Mouse (Mus musculus) cerebellum, adult 11 months (tissue): ENCODE measurements around the gene Lmnb2.

Experiments
- DNase-seq: peaks from one replicate; pipeline ENCODE4 v3.0.0; 2022

Gene Lmnb2

DNA sequence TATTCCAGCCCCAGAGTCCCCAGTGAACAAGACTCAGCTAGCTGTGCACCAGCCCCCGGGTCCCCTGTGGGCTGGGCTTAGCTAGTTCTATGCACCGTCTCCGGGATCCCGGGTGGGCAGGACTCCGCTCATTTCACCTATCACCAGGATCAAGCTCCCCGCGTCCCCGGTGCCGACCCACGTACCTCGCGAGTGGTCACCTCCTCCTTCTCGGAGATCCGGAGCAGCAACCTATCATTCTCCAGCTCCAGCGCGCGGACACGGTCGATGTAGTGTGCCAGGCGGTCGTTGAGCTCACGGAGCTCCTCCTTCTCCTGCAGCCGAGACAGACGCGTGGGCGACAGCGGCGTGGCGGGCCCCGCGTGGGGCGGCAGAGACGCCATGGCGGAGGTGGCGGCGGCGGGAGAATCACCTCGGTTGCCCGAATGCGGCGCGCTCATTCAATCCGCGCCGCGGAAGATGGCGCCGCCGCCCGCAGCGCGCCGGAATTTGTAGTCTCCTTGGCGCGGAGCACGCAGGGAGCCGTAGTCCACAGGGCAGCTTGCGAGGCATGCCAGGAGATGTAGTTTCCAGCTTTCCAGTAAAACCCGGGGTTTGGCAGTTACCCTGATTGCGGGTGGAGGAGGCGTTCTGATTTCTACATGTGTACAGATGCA, at the start of gene Lmnb2:
Gene Lmnb2 (minus strand): TSS at position 467 of the 656 bp plus-strand sequence.
- peak; percentile 81 for DNase-seq

DNA sequence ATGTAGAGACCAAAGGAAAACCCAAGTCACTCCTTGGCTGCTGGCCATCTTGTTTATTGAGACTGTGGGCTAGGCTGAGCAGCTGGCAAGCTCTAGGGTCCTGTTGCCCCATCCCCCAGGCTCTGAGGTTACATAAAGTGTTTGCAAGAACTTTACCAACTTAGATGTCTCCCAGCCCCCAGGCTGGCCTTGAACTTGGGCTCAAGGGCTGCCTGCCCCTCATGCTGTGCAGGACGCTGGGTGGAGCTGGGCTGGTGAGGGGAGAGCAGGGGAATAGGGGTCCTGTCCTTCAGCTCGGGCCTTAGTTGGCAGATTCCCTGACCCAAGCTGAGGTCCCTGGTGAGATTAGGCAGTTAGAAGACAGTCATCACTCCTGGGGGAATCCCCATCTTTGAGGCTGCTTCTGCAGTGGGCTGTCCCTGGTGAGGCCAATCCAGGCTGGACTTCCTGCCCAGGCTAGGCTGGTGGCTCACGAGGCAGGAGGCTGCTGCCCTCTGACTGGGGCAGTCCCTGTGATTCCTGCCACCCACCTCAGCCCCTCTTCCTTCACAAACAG, 49.1 kb upstream of the Lmnb2 start:
- DNase-seq = no peak

DNA sequence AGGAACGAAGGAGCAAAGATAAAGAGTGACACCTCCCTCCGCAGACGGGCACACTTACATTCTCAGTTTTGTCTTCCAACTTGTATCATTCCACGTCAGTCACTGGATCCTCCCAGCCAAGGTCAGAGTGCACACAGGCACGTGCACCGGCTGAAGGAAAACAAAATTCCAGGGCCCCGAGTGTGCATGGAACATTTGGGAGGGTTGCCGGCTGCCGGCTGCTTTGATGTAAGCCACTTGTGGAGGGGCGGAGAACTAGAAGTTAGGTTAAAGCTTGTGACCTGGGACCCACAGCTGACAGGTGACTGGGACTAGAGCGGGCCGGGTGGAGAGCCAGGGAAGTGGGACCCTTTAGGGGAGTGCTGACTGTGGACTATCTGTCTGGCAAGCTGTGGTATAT, 48.3 kb upstream of the Lmnb2 start:
- DNase-seq = no peak

DNA sequence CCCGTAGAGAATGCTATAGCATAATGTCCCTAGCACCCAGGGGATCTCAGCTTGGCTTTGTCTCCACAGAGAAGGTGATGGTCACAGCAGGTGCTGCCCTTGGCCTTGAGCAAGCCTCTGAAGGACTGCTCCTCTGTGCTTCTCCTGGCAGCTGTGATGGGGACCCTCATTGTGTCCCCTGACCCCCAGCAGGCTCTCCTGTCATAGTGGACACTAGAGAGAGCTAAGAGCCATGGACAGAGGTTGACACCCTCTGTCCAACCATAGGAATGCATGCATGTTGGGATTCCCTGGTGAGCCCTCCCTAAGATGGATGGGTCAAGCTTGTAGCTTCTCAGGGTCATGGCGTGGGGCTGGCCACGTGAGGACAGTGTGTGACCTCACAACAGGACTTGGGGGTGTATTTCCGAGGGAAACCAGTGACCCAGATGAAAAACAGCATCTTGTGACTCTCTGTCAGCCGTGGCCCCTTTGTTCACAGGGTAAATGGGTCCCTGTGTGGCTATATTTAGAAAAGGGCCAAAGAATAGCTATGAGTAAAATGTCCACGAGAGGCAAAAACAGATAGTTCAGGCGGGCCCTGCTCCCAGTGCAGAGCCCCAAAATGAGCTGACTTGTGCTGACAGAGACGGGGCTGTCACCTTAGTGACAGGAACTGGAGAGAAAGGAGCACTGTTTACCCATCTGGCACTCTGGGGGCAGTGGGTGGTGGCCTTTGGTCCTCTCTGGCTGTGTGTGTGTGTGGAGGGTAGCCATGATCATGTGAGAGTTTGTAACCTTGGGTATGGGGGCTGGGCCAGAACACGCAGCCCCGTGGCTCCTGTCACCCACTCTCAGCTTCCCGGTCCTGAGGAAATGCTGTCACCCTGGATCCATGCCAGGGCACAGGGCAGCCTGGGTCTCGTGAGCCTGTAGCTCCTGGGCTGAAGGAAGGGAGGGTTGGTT, 45.3 kb upstream of the Lmnb2 start:
- DNase-seq = no peak

DNA sequence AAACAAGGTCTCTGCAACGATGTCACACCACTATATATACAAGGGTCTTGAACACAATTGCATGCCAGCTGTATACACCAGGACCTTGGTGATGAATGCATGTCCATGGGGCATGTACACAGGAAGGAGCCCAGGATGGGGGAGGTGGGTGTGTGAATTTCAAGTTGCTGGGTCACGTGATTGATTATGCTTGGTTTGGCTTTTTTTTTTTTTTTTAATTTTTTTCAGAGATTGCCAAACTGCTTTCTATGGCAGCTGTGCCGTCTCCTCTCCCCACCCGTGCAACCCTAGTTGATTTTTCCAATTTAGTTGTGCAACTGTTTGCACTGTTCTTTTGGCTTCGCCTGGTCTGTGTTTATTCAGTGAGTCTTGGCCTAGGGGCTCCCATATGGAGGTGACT, 44.5 kb upstream of the Lmnb2 start:
- DNase-seq = no peak

DNA sequence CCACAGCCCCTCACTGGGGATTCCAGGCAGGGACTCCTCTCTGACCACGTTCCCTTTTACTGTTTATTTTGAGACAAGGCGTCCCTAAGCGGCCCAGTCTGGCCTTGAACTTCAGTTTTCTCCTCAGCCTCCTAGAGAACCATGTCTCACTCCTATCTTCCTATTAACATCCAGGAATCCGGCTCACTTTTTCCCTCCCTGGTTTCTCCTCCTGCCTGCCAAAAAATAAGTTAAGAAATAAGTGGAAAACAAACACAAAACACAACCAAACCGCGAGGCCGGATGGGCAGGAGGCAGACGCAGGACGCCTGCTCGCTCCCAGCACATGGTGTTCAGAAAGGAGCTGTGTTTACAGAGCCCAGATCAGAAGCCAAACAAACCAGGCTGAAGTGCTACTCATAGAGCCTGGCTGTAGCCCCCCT, 44.0 kb upstream of the Lmnb2 start:
- no peak for DNase-seq

DNA sequence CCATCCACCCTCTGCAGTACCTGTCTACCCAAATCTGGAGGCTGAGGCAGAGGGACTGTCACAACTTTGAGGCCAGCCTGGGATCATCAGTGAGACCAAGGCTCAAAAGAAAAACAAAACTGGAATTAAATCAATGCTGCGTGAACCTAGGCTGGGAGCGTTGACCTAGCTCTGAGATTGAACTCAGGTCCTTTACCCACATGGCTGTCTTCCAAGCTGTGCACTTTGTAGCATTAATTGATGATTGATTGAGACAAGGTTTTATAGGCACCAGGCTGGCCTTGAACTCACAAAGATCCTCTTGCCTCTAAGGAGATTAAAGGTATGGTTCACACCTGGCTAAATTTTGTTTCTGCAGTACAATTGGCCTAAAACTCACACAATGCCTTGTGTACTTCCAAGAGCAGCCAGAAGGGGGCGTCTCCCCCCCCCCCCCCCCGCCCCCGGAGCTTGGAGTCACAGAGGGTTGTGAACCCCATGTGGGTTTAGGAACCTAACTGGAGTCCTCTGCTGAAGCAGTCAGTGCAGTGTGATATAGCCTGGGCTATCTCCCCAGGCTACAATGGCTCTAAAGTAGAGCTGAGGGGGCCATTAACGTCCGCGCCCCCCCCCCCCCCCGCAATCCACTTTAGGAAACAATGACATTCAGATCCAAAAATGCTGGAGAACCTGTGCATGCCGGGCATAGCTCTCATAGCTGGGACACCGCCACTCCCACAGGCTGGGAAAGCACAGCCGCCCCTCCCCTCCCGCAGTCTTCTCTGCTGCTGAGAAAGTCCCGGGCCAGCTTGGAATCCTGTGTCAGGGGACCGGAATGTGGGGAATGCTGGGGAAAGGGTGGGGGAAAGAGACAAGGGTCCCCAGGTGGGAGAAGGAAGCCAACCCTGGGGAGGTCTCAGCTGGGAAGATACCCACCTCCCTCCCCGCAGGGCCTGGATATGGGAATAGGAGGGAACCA, 42.8 kb upstream of the Lmnb2 start:
- DNase-seq = no peak

DNA sequence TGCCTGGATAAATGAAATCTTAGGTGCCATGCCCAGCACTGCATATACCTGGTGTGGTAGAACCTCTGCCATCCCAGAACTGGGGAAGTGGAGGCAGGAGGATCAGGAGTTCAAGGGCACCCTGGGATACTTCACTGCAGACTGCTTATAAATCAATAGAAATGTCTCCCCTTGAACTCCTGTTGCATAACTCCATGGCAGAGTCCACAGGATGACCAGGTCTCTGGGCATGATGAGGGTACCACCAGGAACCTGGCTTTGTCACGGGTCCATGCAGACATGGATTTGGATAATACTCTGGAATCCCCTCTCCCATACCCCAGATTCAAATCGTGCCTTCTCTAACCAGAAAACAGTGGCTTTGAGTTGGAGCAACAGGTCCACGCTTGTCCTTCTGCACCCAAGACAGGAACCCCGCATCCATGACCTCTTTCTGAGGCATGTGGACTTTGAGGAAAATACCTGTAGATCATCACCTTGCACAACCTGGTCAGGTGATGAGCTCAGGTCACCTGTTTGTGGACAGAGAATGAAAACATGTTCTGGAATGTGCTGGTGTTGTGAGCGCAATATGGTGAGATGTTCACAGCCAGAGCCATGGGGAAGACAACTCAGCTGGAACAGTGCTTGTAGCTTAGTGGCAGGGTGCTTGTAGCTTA, 41.1 kb upstream of the Lmnb2 start:
- DNase-seq = no peak

DNA sequence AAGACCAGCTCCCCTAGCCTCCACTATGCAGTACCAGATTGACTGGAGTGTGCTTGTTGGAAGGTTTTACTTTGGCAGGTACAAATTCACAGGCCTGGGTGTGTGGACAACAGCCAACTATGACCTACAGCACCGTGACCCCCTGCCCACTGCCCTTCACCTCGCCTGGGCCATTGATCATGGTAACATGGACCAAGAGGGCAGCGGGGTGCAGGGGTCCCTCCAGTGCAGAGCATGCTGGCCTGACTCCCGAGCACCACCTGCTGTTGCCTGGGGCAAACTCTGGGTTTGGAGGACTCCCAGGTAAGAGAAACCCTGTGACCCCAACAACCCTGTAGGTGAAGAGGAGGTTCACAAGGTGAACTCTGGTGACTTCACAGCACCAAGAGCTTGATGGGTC, 39.7 kb upstream of the Lmnb2 start:
- no peak for DNase-seq

DNA sequence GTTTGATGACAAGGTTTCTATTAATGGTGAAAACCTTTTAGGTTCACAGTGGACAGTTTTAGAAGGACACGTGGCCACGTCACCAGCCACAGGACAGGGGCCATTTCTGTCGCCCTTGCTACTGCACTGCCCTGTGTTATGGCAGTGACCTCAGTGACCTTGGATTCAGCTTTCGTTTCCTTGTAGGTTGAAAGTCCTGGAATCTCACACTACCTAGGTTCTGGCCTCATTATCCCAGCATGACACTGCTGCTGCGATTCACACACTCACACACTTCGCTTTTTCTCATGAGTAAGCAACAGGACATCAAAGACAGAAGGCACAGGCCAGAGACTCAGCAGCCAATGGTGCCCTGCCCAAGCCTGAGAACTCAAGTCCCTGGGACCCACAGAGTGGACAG, 38.9 kb upstream of the Lmnb2 start:
- no peak for DNase-seq

DNA sequence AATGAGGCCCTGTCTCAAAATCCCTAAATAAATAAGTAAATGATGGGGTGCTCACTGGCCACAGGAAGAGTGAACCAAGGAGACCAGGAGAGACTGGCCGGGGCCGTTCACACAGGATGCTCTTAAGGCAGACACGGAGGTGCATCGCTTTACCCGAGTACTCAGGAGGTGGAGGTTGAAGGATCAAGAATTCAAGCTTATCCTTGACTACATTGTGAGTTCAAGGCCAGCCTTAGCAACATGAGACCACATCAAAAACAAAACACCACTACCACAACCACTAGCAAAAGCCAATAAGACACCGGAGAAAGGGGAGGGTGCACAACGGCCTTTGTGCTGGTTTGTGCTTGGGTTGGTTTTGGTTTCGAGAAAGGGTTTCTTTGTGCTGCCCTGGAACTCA, 38.3 kb upstream of the Lmnb2 start:
- no peak for DNase-seq

DNA sequence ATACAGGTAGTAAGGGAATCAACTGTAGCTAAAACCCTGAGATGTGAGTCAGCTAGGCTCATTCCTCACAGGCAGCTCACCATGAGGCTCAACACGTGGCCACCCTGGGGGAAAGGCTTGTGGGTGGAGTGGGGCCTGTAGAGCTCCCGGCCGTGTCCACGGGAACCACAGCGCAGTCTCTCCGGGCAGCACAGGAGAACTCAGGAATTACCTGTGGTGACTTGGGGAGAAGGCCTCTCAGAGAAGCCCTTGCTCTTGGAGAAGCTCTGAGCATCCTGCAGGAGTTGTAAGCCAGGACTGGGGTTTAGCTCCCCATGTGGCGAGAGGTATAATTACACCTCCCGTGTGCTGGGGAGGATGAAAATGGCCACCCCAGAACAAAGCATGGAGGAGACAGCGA, 37.5 kb upstream of the Lmnb2 start:
- peak; percentile 63 for DNase-seq

DNA sequence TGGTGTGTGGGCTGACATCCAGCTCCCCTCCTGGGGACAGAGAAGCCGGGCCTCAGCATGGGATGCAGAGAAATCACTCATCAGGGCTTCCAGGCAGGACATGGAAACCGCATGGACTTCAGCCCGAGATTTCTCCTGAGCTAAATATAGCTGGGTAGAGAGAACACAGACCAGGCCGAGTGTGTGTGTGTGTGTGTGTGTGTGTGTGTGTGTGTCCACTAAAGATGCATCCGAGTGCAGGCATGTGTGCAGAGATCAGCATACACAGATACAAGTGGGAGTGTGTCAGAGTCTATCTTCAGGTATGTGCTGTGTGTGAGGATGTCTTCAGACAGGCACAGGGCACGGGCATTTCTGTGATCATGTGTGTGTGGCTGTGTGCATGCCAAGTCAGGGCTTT, 36.8 kb upstream of the Lmnb2 start:
- DNase-seq = no peak

DNA sequence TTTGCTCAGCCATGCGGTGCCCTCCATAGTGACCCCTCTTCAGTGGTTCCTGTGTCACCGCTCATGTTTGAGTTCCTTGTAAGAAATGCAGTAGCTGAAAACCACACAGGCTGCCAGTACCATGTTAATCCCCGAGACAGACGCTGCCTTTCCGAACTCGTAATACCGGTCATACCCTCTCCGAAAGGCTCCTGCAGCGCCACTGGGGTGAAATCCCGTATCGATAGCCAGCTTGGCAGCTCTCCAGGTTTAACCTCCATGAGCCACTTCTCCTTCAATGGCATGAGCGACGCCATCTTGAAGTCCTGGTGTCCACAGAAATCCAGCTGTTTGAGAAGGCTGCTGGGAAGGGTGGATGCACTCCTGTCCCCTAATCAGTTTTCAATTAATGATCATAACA, 36.4 kb upstream of the Lmnb2 start:
- no peak for DNase-seq

DNA sequence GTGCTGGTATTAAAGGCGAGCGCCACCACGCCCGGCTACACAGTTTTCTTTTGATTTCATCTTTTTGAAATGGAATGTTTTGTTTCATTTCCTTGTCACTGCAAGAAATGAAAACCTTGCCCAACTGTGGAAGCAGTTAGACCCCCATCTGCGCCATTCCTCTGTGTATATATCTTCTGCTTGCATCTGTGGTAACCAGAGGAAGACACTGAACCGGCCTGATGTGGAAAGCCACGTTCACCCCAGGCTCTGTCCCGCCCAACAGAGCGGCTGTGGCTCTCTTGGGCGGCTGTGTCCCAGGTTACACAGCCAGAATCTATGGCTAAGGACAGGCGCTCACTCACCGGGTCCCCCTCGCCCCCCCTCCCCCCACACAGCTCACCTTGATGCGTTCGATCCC, 34.4 kb upstream of the Lmnb2 start:
- no peak for DNase-seq

DNA sequence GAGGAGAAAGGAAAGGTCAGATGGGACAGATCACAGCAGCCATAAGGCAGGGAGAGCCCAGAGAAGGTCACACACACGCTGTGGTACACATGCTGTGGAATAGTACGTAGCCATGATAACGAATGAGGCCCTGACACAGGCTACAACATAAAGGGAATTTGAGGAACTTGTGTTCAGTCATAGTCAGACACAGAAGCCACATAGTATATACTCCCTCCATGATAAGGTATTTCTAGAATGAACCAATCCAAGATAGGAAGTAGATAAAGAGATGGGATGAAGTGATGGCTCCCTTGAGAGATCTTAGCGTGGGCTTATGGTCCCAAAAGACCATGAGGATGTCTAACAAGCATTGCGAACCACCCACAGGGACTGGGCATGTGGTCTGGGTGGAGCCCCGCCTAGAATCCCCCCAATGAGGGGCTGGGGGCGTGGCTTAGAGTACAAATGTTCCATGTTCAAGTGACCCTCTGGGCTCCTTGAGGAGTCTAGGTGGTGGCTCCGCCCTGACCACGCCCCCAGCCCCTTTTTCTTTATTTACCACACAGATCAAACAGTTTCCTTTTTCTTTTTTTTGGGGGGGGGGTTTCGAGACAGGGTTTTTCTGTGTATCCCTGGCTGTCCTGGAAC, 33.8 kb upstream of the Lmnb2 start:
- DNase-seq = no peak

DNA sequence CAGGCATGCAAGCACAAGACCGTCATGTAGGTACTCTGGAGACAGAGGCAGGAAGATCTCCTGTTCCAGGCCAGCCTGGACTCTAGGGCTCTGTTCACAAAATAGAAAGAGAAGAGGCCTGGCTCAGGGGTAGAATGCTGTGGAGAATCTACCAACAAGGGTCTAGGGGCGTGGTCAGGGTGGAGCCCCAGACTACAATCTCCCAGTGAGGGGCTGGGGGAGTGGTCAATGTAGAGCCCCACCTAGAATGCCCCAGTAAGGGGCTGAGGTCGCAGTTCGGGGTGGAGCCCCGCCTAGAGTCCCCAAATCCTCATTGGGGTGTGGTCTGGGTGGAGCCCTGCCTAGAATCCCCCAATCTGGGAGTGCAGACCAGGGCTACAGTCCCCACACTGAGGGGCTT, 32.3 kb upstream of the Lmnb2 start:
- DNase-seq = no peak

DNA sequence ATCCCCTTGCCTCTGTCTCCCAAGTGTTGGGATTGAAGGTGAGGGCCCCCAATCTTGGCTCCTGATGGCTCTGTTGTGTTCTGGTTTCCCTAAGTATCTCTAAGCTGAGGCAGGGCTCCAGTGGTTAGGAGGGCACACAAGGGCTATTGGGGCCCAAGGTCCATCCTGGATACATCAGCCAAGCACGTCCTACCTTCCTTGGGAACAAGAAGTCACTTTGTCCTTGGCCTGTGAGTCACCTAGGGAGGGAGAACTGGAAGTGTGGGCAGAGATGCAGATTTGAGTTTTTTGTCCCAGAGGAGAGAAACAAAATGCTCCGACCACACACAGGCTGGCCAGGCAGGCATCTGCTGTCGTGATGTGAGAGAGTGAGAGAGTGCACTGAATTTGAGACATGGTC, 31.0 kb upstream of the Lmnb2 start:
- no peak for DNase-seq

DNA sequence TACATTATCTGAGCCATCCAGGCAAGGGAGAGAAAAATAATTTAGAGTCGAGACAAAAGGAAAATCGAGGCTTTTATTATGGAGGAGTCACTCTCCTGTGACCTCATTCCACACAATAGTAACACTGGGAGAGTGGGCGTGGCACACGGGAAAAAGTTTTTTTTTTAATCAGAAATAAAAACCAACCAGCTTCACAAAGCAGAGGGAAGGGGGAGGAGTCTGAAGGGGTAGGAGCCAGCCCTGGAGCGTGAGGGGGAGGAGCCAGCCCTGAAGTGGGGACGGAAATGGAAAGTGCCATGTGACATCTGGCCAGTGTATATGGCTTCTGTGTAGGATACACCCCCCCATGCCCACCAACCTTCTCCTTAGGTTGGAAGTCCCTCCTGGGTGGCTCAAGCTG, 30.5 kb upstream of the Lmnb2 start:
- DNase-seq = no peak

DNA sequence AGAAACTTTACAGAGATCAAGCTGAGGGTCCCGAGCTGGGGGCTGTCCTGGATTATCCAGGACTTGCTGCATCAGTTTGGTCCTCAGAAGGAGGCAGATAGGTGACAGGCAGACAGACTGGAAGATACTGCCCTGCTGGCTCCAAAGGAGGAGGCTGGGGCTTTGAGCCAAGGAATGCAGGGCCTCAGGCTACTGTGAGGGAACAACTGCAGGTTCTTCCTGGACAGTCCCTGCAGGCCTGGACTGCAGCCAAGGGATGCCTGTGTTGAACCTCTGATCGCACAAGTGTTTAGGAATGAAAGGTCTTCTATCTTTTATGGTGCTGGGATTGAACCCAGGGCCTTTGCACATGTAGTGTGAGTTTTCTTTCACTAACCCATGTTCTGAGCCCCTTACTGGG, 29.8 kb upstream of the Lmnb2 start:
- DNase-seq = no peak

DNA sequence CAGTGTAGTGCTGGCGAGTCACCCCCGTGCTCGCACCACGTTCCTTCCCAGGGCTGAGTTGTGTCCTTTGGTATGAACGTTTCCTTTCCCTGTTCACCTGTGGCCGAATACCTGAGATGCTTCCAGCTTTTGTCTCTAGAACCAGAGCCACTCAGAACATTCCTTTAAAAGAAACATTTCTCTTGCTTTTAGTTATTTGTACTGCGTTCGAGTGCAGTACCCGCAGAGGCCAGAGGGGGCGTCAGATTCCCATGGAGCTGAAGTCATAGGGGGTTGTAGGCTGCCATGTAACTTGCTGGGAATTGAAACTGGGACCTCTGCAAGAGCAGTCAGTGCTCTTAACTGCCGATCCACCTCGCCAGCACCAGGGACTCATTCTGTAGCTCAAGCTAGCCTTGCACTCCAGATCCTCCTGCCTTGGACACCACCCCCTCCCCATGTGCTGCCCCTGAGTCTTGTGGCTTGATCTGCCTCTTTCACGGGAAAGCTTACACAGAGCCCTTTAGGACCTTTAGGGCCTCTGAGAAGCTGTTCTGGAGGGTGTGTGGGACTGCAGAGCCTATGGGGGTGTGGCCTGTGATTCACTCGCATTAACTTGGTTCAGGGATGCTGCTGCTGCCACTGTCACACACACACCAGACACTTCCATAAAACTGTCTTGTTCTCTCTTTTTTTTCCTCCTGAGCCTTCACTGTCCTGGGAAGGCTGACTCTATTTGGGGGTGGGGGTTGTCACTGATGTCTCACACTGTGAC, 28.8 kb upstream of the Lmnb2 start:
- DNase-seq = no peak
